Mouse (Mus musculus): ENCODE measurements around the gene Polr1b. TPM values are rescaled to one million over a fixed set of nuclear protein-coding genes. Genes with fewer than 3 reads are reported as not detected.

The Polr1b gene
- polyA plus RNA-seq (2012; rRNA removed): 11.6 and 14.0 TPM in 2 replicates
- 5.3 and 6.5 TPM in 2 replicates for polyA plus RNA-seq (2014; fragmentation: Nextera tagmentation; extraction: Ambion mirVana)

- peak within 1 kb of the TSS; percentile 83 to 85 for H3K4me3 ChIP-seq (ENCODE audit: insufficient read depth in 1 of 2, low read depth in 2 of 2, low read length in 2 of 2)
- H3K9me3 ChIP-seq (ENCODE audit: control insufficient read depth, low read length): no peaks in the 10 kb centered on the region
- H3K36me3 ChIP-seq (replicated peaks; ENCODE audit: control insufficient read depth, insufficient read depth, low read depth): peaks cover 23% of the 10 kb centered on the region
- H3K27me3 ChIP-seq (ENCODE audit: control insufficient read depth, insufficient read depth, low read length): no peaks in the 10 kb centered on the region
- H3K4me1 ChIP-seq (replicated peaks; ENCODE audit: control insufficient read depth in 2 of 2, insufficient read depth in 2 of 2, low read length in 1 of 2): peaks cover 4 to 5% of the 10 kb centered on the region in 2 experiments; a peak in 2 of 4 replicates
- peak; percentile 99 for ATAC-seq (ENCODE audit: insufficient read depth)
- under 1% methylated on average over 35 of the region's 35 CpGs for WGBS (ENCODE audit: insufficient replicate concordance)
- DNase-seq (ENCODE audit: low read depth in 3 of 3, low spot score in 3 of 3): peak; percentile 80 to 84 (median 84)
- TF ChIP-seq EP300 (IDR thresholded peaks at IDR 0.05; ENCODE audit: low read depth): peak; percentile 31; the same call in 1 of the 2 replicates
- TF ChIP-seq CTCF (IDR thresholded peaks at IDR 0.05; ENCODE audit: low read depth): no peak; the same call in 1 of the 2 replicates
- H3K9ac ChIP-seq (replicated peaks): peak within 1 kb of the TSS; percentile 75
- no peak within 1 kb of the TSS for H3K27ac ChIP-seq
- peak within 1 kb of the TSS; percentile 80 for H3K4me2 ChIP-seq (ENCODE audit: low read depth)
Measured at GRCm38 (mm10) chr2:129100784-129101310, at the start of gene Polr1b. Gene Polr1b (plus strand): TSS chr2:129100995.

GRCm38 (mm10) chr2:129052451-129052983 is 48.3 kb upstream of the Polr1b start:
- H3K9ac ChIP-seq (replicated peaks): no peak overlapping the region
- H3K4me3 ChIP-seq (ENCODE audit: insufficient read depth in 1 of 2, low read depth in 2 of 2, low read length in 2 of 2): no peak overlapping the region
- ATAC-seq (ENCODE audit: insufficient read depth) (no peak), DNase-seq (ENCODE audit: low read depth in 3 of 3, low spot score in 3 of 3) (no peak)
- H3K9me3 ChIP-seq (ENCODE audit: control insufficient read depth, low read length): no peaks in the 10 kb centered on the region
- no peak overlapping the region for H3K27ac ChIP-seq
- TF ChIP-seq EP300 (IDR thresholded peaks at IDR 0.05; ENCODE audit: low read depth) (no peak), CTCF (IDR thresholded peaks at IDR 0.05; ENCODE audit: low read depth) (no peak)
- 55% methylated on average over 4 of the region's 4 CpGs for WGBS (ENCODE audit: insufficient replicate concordance)
- no peaks in the 10 kb centered on the region for H3K36me3 ChIP-seq (replicated peaks; ENCODE audit: control insufficient read depth, insufficient read depth, low read depth)
- H3K27me3 ChIP-seq (ENCODE audit: control insufficient read depth, insufficient read depth, low read length): no peaks in the 10 kb centered on the region; the same call in 1 of the 2 replicates
- no peak overlapping the region for H3K4me2 ChIP-seq (ENCODE audit: low read depth)
- peaks cover 2 to 8% of the 10 kb centered on the region in 2 experiments for H3K4me1 ChIP-seq (replicated peaks; ENCODE audit: control insufficient read depth in 2 of 2, insufficient read depth in 2 of 2, low read length in 1 of 2)

GRCm38 (mm10) chr2:129055741-129056140 is 45.1 kb upstream of the Polr1b start:
- TF ChIP-seq CTCF (IDR thresholded peaks at IDR 0.05; ENCODE audit: low read depth) (no peak), EP300 (IDR thresholded peaks at IDR 0.05; ENCODE audit: low read depth) (no peak)
- ATAC-seq (ENCODE audit: insufficient read depth): no peak
- Histone ChIP-seq H3K9me3 (ENCODE audit: control insufficient read depth, low read length) (no peaks in the 10 kb centered on the region), H3K4me2 (ENCODE audit: low read depth) (no peak overlapping the region), H3K9ac (replicated peaks) (no peak overlapping the region), H3K4me3 (ENCODE audit: insufficient read depth in 1 of 2, low read depth in 2 of 2, low read length in 2 of 2) (no peak overlapping the region), H3K4me1 (replicated peaks; ENCODE audit: control insufficient read depth in 2 of 2, insufficient read depth in 2 of 2, low read length in 1 of 2) (peaks cover 14 to 19% of the 10 kb centered on the region in 2 experiments), H3K27me3 (ENCODE audit: control insufficient read depth, insufficient read depth, low read length) (no peaks in the 10 kb centered on the region; the same call in 1 of the 2 replicates), H3K36me3 (replicated peaks; ENCODE audit: control insufficient read depth, insufficient read depth, low read depth) (no peaks in the 10 kb centered on the region), H3K27ac (no peak overlapping the region)
- DNase-seq (ENCODE audit: low read depth in 3 of 3, low spot score in 3 of 3): no peak
- 68% methylated on average over 6 of the region's 6 CpGs for WGBS (ENCODE audit: insufficient replicate concordance)

GRCm38 (mm10) chr2:129056597-129056996 is 44.2 kb upstream of the Polr1b start:
- Histone ChIP-seq H3K9me3 (ENCODE audit: control insufficient read depth, low read length) (no peaks in the 10 kb centered on the region), H3K27me3 (ENCODE audit: control insufficient read depth, insufficient read depth, low read length) (no peaks in the 10 kb centered on the region; the same call in 1 of the 2 replicates), H3K4me2 (ENCODE audit: low read depth) (no peak overlapping the region), H3K4me1 (replicated peaks; ENCODE audit: control insufficient read depth in 2 of 2, insufficient read depth in 2 of 2, low read length in 1 of 2) (peaks cover 14 to 19% of the 10 kb centered on the region in 2 experiments), H3K4me3 (ENCODE audit: insufficient read depth in 1 of 2, low read depth in 2 of 2, low read length in 2 of 2) (no peak overlapping the region), H3K27ac (no peak overlapping the region), H3K9ac (replicated peaks) (no peak overlapping the region), H3K36me3 (replicated peaks; ENCODE audit: control insufficient read depth, insufficient read depth, low read depth) (no peaks in the 10 kb centered on the region)
- 44% methylated on average over 9 of the region's 9 CpGs for WGBS (ENCODE audit: insufficient replicate concordance)
- TF ChIP-seq CTCF (IDR thresholded peaks at IDR 0.05; ENCODE audit: low read depth): peak; percentile 78
- TF ChIP-seq EP300 (IDR thresholded peaks at IDR 0.05; ENCODE audit: low read depth): no peak
- ATAC-seq (ENCODE audit: insufficient read depth): no peak
- peak in 1 of 3 experiments; percentile 16 for DNase-seq (ENCODE audit: low read depth in 3 of 3, low spot score in 3 of 3)

- WGBS (ENCODE audit: insufficient replicate concordance): 78% methylated on average over 8 of the region's 8 CpGs
- H3K36me3 ChIP-seq (replicated peaks; ENCODE audit: control insufficient read depth, insufficient read depth, low read depth): no peaks in the 10 kb centered on the region
Measured at GRCm38 (mm10) chr2:129057256-129057655, 43.5 kb upstream of the Polr1b start.

More at GRCm38 (mm10) chr2:129057256-129057655, 43.5 kb upstream of the Polr1b start:
- ATAC-seq (ENCODE audit: insufficient read depth): no peak
- no peak overlapping the region for H3K27ac ChIP-seq
- H3K4me3 ChIP-seq (ENCODE audit: insufficient read depth in 1 of 2, low read depth in 2 of 2, low read length in 2 of 2): no peak overlapping the region
- no peaks in the 10 kb centered on the region for H3K9me3 ChIP-seq (ENCODE audit: control insufficient read depth, low read length)
- H3K4me1 ChIP-seq (replicated peaks; ENCODE audit: control insufficient read depth in 2 of 2, insufficient read depth in 2 of 2, low read length in 1 of 2): peaks cover 14 to 19% of the 10 kb centered on the region in 2 experiments
- DNase-seq (ENCODE audit: low read depth in 3 of 3, low spot score in 3 of 3): no peak
- no peaks in the 10 kb centered on the region; the same call in 1 of the 2 replicates for H3K27me3 ChIP-seq (ENCODE audit: control insufficient read depth, insufficient read depth, low read length)
- no peak overlapping the region for H3K9ac ChIP-seq (replicated peaks)
- TF ChIP-seq CTCF (IDR thresholded peaks at IDR 0.05; ENCODE audit: low read depth) (no peak), EP300 (IDR thresholded peaks at IDR 0.05; ENCODE audit: low read depth) (no peak)
- H3K4me2 ChIP-seq (ENCODE audit: low read depth): no peak overlapping the region; the same call in 1 of the 2 replicates

All from liver, embryonic 14.5 days (tissue).